Mouse (Mus musculus): ENCODE measurements at regions not wholly inside any gene's neighbourhood (a gene's known extent, or its start where the extent isn't known, plus 50 kb on each side); places are given as distances from the start of the nearest gene placed in this dataset.

GRCm38 (mm10) chr4:127843421-127843820 lies 127.3 kb downstream of the CK137956 start:
- TF ChIP-seq UBTF (IDR thresholded peaks at IDR 0.05; ENCODE audit: low read depth, low read length) (no peak), NRF1 (IDR thresholded peaks at IDR 0.05; ENCODE audit: low read depth, low read length) (no peak), CTCF (conservative IDR thresholded peaks at IDR 0.05 in 1 of 2, IDR thresholded peaks at IDR 0.05 in 1 of 2; ENCODE audit: low read depth in 2 of 2, low read length in 2 of 2) (no peak), TCF12 (IDR thresholded peaks at IDR 0.05; ENCODE audit: low read depth, low read length) (no peak), USF1 (IDR thresholded peaks at IDR 0.05; ENCODE audit: low read depth, low read length) (no peak), KAT2A (IDR thresholded peaks at IDR 0.05; ENCODE audit: insufficient replicate concordance, low read length) (no peak), TBP (conservative IDR thresholded peaks at IDR 0.05; ENCODE audit: low read depth, low read length) (no peak), POLR2A (IDR thresholded peaks at IDR 0.05; ENCODE audit: low read depth, low read length) (no peak)

All from CH12.LX (cell line).